Mouse (Mus musculus) cerebellum, adult 11-12 months (tissue): ENCODE data around the gene Cfap74.
"Not testable (repeated sequence)": the region's sequence is repeated elsewhere in the genome, so short reads cannot be mapped to it uniquely, and the experiment has no call there.

ENCODE experiments used
- DNase-seq: peaks from one replicate; pipeline ENCODE4 v3.0.0; 2022

The Cfap74 gene

DNA sequence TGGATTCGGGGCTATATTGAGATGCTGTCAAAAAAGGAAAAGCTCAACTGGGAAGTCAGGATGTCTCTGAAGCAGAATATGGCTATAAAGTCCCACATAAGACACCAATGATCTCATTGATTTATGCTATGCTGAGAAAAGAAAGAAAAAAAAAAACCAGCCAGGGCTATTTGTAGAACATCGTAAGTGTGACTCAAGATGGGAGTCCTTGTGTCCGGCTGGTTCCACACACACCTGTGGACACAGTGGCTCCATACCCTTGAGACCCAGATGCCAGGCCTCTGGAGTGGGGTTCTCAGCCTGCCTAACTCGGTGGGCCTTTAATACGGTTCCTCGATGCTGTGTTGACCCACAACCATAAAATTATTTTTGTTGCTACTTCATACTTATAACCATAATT is 3.1 kb downstream of the Cfap74 start:
- DNase-seq: no peak

DNA sequence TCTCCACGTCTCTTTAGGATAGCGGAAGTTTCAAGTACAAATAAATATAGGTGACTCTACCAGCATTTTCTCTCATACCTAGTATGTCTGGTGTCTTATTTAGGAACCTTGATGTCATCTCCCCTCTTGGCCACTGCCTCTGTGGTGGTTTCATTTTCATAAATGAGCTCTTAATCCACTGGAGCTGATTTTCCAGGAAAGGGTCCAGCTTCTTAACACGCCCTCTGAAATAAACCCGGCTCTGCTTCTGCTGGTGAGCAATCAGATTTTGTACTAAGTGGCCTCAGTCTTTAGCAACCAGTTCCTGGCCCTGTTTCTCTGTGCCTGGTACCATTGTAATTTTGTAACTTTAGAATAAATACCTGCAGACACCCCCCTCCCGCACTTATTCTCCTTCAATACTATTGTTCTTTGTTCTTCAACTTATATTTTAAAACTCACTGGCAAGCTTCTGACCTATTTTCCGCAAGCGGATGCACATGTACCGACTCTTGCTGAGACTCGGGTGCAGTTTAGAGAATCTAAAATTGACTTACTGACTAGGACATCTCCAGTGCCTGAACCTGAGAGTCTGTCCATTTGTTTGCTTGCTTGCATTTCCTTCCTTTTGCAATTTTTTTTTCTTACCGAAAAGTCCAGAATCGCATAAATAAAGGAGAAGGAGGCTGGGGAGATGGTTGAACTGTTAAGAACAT is 4.8 kb downstream of the Cfap74 start:
- no peak for DNase-seq

DNA sequence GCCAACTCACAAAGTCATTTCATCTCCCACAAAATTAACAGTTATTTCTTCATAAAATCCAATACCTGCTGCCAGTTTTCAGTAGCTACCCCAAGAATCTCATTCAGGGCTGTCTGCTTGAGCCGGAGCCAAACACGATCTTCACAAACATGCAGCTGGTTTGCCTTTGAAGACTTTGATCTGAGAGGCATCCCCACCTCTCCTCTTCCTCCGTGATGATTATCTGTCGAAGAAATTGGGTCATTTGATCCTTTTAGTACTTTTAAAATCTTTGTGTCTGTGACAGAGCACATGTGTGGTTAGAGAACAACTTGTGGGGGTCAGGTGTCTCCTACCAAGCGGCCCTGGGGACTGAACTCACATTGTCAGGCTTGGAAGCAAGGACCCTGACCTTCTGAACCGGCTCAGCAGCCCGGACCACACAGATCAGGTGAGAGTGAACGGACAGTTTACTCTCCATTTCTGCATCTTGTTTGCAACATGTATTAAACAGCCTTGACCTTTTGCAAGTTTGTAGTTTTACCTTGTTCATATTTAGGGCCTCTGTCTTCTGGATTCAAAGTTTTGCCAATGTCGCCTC is 5.8 kb downstream of the Cfap74 start:
- no peak for DNase-seq

DNA sequence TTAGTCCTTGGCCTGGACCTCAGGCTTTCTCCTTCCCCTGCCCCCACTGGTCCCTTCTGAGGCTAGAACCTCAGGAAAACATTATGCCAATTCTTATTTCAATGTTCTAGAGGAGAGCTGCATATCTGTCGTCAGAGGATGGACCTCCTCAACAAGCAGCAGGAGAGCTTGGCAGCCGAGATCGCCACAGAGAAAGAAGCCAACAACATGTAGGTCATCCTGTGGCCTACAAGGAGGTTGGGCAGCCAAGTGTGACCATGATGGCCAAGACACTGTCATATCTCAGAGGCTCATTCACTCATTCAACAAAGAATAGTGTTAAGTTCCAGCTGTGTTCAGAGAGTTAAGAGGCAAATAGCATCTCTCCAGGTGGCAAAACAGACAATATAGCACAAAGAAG is 11.1 kb downstream of the Cfap74 start:
- DNase-seq: peak; percentile 84

DNA sequence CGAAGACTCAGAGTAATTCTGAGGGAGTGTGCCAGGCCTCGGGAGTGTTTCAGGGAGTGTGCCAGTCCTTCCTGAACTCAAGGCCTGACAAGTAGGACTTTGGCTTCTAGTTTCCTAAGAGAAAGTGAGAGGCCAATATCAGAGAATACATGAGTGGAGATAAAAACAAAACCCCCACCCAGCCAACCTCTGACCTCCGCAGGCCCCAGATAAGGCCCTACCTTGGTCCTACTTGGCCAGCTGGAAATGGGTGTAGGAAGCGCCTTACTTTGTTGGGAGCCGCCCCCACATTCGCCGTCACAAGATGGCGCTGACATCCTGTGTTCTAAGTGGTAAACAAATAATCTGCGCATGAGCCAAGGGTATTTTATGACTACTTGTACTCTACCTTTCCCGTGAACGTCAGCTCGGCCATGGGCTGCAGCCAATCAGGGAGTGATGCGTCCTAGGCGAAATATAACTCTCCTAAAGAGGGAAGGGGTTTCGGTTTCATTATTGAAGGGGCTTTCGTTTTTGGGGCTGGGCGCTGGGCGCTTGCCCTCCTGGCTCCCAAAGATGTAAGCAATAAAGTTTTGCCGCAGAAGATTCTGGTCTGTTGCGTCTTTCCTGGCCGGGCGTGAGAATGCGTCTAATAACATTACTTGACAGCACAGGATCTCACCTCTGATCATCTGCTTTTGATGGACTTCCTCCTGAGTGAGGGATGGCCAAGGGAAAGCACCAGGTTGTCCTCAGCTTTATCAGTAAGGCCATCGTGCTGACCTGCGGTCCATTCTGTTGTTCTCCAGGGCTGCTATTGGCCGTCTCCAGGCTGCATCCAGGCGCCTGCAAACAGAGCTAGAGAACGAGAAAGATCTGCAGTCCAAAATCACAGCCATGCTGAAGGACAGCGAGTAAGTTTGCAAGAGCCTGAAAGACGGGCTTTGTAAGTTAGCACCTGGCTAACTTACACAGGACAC is 12.7 kb downstream of the Cfap74 start:
- not testable (repeated sequence) for DNase-seq

DNA sequence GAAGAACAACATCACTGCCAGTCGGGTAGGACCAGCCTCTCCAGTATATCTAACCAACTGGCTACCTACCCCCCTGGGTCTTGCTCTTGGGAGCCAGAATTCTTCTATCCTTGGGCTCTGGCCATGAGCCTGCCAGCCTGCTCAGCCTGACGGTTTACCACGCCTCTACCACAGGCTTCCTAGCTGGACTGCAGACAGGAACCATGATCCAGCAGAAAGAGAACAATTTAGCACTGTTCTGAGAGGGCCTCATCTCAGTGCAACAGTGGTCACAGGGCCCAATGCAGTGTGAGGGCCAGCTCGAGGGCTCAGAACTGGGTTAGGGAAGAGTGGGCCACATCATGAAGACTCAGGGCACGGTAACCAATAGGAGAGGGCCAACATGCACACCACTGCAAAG is 15.0 kb downstream of the Cfap74 start:
- no peak for DNase-seq

DNA sequence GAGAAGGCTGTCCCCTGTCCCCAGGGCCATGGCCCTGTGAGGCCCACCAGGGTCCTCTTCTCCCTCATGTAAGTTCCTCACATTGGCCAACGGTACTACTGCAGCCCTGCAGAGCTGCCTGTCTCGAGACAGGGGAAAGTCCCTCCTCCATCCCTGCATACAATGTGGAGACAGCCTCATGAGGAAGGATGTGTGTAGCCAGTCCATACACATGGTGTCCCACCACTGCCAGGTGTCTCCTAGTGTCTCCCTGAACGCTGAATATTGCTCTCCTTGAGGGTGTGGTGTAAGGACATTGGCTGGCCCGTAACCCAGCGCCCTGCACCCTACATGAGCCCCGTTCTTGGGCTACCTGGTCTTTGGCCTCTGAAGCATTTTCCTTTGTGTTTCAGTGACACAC is 17.3 kb downstream of the Cfap74 start:
- no peak for DNase-seq

DNA sequence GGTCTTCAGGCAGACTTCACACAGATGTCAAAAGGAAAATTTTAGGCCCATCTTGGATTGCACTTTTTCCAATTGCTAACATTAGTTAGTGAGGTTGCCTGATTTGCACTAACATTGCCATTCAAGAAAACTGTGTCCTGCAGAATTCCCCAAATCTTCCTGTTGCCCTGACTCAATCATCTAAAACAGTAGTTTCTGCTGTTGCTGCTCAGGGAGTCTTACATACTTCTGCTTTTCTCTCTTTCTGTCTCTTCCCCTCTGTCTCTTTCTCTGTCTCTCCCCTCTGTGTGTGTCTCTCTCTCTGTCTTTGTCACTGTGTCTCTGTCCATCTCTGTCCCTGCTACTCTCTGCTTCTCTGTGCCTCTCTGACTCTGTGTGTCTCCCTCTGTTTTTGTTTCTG is 19.5 kb downstream of the Cfap74 start:
- no peak for DNase-seq

DNA sequence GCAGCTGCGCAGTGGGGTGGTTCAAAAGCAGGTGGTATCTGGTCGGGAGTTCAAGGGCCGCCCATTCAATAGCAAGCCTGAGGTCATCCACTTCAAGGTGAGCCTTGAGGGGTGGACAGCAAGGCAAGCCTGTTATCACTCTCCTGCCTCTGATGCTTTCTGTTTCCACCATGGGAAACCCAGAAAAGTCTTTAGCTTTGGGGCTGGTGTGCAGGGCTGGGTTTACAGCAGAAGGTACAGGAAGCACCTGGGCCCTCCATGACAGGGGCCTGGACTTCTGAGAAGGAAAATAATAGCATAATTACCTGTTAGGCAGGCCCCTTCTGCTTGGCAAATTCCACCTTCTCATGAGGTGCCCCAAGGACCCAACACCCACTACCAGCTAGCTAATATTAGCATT is 20.2 kb downstream of the Cfap74 start:
- no peak for DNase-seq

DNA sequence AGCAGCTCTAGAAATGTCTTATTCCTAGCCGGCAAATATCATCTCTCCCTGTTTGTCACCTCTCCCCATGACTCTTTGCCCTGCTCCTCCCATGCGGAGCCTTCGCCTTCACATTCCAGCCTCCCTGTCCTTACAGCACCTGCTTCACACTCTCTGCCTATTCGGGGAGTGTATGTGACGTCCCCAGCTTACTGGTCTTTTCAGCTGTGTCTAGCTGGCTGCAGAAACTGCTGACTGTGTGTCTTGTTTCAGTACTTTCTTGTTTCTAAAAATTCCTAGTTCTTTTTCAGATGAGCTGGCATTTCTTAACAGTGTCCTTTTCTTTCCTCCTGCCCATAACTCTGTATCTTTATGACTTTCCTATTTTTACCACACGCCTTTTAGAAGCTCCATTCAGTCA is 23.4 kb downstream of the Cfap74 start:
- DNase-seq: no peak

DNA sequence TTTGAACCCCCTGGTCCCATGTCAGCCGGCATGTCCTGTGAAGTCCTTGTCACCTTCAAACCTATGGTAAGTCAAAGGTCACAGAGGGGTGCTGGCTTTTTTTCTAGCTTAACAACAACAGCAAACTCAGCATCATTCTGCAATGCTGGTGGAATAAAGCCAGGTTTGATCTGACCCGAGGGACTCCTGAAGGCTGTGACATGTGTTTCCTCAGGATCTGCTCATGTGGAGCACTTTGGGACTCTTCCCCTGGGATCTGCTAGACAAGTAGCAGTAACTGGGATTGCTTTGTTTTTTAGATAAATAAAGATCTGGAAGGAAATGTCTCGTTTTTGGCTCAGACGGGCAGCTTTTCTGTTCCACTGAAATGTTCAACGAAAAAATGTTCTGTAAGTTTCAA is 25.0 kb downstream of the Cfap74 start:
- DNase-seq: no peak

DNA sequence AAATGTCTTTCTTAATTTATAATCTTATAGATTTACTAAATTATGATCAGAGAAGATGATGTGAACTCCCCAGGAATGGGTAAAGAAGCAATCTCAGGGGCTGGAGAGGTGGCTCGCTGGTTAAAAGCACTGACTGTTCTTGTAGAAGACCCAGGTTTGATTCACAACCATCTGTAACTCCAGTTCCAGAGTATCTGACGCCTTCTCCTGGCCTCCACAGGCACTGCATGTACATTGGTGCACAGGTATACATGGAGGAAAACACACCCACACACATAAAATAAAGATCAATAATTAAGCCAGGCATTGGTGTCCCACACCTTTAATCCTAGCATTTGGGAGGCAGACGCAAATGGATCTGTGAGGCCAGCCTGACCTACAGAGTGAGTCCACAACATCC is 33.8 kb downstream of the Cfap74 start:
- no peak for DNase-seq

DNA sequence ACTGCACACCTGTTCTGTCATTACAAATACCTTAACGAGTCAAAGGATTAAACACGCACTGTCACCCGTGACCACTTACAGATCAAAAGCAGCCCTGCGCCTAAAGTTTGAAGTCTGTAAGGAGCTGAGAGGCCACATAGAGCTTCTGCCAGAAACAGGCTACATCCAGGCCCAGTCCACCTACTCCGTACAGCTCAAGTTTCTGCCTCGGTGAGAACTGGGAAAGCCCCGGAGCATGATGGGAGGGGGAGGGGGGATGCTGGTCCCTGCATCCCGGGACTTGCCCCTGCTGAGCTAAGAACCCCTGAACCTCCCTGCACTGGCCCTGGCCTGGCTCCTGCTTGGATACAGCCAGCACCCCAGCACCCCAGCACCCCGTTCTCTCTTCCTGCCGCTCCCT is 42.6 kb downstream of the Cfap74 start:
- no peak for DNase-seq

DNA sequence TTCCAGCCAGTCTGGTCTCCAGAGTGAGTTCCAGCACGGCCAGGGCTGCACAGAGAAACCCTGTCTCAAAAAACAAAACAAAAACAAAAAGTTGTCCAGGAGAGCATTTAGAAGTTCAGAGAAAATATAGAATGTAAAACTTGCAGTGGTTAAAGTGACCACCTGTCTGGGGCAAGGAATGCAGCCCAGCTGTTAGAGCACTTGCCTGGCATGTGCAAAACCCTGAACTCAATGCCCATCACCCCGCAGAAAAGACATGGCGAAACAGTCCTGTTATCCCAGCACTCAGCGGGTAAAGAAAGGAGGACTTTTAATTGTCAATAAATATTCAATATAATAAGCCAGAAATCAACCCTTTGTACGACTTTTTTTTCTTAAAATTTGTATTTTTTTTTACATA is 49.6 kb downstream of the Cfap74 start:
- no peak for DNase-seq

DNA sequence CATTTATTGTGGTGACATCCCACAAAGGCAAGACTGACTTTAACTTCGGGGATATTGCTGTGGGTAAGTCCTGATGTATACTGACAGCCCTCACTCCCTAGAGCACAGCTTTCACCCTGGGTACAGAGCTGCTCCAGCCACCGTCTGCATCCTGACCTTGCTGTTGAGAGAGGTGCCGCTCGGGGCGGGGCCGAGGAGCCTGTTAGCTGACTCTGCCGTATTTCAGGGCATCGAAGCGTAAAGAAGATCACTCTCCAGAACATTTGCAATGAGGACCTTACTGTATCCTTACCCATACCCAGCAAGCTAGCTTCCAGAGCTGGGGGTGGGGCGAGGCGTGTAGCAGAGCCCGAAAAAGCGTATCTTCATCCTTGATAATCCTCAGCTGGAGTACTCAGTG is 54.1 kb downstream of the Cfap74 start:
- no peak for DNase-seq

DNA sequence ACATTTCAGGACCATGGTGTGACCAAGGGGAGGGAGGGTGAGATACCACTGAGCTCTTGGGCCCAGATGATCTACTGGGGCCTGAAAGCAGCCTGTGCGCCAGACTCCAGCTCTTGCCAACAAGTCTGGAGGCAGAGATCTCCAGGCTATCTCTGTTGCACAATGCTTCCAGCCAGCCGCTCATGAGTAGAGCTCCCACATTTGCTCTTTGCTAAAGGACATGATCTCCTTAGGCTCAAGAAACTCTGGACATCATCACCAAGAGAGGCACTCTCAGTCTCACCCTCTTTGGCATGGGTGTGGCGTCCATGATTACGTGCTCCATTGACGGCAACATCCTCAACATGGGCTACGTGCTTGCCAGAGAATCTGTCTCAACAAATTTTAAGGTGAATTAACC is 54.6 kb downstream of the Cfap74 start:
- DNase-seq: no peak

DNA sequence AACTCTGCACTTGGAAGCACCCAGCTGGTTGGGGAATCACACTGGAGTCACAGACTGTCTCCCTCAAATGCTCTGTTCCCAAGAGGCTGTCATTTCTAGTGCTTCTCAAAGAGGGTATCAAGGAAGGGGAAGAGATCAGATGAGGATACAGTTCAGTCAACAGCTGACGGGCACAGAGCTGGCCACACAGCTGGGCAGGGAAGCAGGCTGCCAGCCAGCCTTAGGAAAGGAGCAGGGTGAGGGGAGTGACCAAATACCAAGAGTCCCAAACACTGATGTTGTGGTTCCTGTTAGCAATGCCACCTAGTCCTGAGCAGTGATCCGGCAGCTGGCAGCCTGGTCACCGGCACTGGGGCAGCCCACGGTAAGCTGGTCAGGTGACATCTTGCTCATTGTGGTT is 55.1 kb downstream of the Cfap74 start:
- DNase-seq: no peak

DNA sequence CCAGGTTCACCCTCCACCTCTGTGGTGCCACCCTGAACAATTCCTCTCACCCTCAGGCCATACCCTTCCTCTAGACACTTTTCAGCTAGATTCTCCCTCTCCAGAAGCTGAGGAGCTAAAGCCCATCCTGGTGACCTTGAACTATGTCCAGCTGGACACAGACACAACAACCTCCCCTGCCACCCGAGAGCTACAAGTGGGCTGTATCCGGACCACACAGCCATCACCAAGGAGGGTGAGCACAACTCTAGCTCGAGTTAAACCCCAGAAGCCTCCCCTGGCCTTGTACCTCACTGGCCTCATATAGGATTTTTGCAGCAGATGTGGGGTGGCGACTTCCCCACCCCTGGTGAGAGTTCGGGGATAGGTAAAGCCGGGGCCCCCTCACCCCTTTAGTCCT is 56.6 kb downstream of the Cfap74 start:
- no peak for DNase-seq

DNA sequence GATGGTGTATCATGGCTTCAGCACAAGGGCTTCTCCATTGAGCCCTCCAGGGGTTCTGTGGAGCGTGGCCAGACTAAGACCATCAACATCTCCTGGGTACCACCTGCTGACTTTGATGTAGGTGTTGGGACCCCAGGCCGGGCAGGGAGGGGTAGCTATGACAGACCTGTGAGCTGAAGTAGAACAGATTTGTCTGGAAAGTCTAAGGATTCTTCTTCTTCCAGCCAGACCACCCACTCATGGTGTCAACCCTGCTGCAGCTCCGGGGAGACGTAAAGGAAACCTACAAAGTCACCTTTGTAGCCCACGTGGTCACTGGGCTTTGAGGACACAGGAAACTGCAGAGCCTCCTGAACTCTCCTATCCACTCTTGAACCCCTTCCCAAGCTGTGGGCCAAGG is 57.1 kb downstream of the Cfap74 start:
- DNase-seq: no peak

DNA sequence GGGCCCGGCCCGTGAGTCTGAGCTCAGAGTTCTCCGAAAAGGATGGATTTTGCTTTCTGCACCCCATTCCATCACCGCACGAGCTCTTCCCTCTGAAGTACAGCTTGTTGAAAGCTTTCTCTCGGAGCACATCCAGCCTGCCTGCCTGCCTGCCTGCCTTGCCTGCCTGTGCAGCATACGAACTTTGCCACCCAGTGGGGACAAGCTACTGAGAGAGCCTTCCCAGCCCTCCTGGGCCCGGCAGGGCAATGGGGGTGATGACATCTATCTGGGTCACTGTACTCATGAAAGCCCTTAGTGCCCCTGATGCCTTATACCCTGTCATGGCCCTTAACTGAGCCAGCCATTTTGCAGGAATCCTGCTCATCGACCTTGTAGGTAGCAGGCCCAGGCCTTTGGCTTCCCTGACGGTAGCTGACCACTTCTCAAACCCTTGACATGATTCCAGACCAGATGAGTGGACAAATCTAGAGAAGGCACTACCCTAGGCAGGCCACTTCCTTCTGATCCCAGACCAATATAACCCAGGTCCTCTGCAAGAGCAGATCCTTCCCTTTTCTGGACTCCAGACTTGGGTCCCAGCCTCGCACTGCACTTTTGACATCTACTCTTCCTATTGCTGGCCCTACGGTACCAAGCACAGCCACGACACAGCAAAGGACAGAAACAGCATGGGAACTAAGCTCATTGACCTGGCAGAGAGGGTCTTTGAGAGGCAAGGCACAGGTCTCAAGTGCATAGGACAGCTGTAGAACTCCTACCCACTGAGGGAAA is 58.4 kb downstream of the Cfap74 start:
- no peak for DNase-seq

DNA sequence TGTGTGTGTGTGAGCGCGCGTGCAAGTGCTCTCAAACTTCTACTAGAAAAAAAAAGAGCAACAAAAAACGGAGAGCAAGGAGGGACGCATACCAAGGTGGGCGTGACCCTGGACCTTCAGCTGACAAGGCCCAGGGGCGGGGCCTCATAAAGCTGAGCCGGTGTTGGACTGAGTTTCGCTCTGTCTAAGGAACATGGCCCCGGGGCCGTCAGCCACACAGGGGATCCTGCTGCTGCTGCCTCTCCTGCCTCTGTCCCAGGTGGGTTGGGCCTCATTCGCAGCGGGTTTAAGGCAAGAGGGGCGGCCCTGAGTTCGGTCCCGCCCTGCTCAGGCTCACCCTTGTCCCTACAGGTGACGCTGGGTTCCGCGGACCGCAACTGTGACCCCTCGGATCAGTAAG is 60.0 kb downstream of the Cfap74 start, which contains the start of gene Tmem52:
TSS of gene Tmem52 (plus strand) at position 163 of the 400 bp plus-strand sequence.
- no peak for DNase-seq

DNA sequence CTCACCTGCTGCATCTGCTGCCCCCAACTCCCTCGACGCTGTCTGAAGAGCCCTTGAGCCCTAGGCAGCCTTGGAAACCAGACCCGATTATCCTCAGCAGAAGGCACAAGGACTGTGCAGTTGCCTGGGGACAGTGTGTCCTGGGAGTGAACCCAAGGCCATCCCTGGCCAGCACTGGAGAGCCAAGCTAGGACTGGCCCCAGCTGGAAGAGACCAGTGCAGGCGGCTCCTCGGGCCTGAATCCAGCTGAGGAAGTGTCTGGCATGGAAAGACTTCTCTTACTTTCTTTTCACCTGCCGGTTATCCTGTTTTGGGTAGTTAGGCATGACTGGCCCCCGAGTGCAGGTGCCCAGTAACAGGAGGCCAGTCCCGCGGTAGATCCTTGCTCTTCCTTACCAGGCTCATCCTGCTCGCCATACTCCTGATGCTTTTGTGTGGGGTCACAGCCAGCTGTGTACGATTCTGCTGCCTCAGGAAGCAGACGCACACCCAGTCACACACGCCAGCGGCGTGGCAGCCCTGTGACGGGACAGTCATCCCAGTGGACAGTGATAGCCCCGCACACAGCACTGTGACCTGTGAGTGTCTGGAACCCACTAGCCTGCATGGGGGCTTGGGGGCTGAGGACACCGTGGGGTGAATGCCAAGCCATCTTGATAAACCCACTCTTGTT is 60.7 kb downstream of the Cfap74 start:
- no peak for DNase-seq
